In the genomic region with DNA sequence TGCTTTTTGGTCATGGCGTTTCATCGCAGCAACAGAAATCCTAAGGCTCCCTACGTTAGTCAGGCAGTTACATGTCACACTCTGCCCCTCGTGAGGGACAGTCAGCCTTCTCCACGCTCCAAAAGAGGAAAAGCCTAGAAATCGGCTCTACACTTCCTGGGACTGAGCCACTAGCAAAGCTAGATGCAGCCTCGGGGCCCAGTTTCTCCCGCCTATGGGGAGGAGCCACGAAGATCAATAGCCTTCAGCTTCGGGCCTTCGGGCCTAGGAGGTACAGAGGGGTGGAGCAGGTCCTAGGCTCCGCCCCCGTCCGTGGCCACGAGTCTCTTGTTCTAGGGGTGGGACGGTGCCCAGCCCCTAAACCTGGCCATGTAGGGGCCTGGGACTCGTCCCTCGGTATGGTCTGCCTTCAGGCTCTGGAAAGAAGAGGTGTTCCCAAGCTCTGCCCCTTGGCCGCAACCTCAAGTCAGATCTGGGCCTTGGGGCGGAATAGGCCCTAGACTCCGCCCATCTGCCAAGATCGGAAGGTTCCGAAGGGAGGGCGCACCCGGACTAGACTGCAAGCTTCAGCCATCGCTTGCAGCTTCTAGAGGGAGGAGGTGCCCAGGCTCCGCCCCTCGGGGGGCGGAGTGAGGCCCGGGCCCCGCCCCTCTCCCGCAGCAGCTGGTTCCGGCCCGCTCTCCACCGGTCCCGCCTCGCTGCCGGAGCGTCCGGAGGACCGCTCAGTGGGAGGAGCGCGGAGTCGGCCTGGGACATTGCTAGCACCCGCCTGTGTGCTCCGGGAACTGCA, we compare ENCODE assay signal across 8 mouse cellular contexts. TPM values are rescaled to one million over a fixed set of nuclear protein-coding genes. Genes with fewer than 3 reads are reported as not detected.
DNase-seq lines count a peak whose midpoint lies in the region; ATAC-seq lines count a peak whose summit lies in the region.

A gene (plus strand): TSS at position 339 of the 790 bp plus-strand sequence.

- intact Hi-C loops in gastrocnemius, postnatal 14 days (cut with DNase I; ENCODE audit: low total_unique reads): no loop called here
- intact Hi-C loops in left cerebral cortex, postnatal 10 days (cut with DNase I): no loop called here

- peak; percentile 92 for ATAC-seq in inflammation-experienced regulatory T-cells, adult 6 months
- ATAC-seq in megakaryocyte-erythroid progenitor cell, adult 5-6 weeks (replicated peaks; ENCODE audit: low FRiP score, low TSS enrichment, poor library complexity, severe bottlenecking): peak; percentile 85

- DNase-seq in adrenal gland, adult (ENCODE audit: inconsistent age in 2 of 2, low spot score in 1 of 2): peak; percentile 99 to 100
- peak; percentile 97 for DNase-seq in embryo, embryonic 10.5 days (ENCODE audit: low spot score)
- DNase-seq in gastrocnemius, postnatal 14 days: peak; percentile 95
- DNase-seq in left cerebral cortex, postnatal 10 days (ENCODE audit: extremely low spot score in 1 of 2, low spot score in 2 of 2): peak; percentile 92 to 96
- DNase-seq in right cerebral cortex, postnatal 25 days: peak; percentile 96
- DNase-seq in urinary bladder, postnatal 4 days (ENCODE audit: low spot score in 2 of 2): peak; percentile 95 to 96

RNA-seq across cellular contexts. Expression of the gene that starts here (rescaled TPM):
- total RNA-seq in gastrocnemius, postnatal 14 days (2021): 10 to 100 TPM; 18.1 to 19.3 TPM
- 10 to 100 TPM; 17.4 to 20.8 (median 18.2) TPM for polyA plus RNA-seq in inflammation-experienced regulatory T-cells, adult 6 months (2017; shearing (Covaris generic))
- 10 to 100 TPM; 43.7 to 45.7 TPM for total RNA-seq in left cerebral cortex, postnatal 10 days (2021)
- 25.6 and 34.8 TPM in 2 replicates for total RNA-seq in megakaryocyte-erythroid progenitor cell, adult 5-6 weeks (2014; fragmentation: Nextera tagmentation)
- 28.7 and 33.1 TPM in 2 replicates for total RNA-seq in megakaryocyte-erythroid progenitor cell, adult 5-6 weeks (2017)

Comparison
In these comparisons a context has a peak if more than half of its experiments do, and no peak if none do; other contexts are left out.
1. Peak in every context shown above with its lines: DNase-seq and ATAC-seq.